Mouse (Mus musculus): Measurements from ENCODE around the gene 2510009E07Rik.

DNA sequence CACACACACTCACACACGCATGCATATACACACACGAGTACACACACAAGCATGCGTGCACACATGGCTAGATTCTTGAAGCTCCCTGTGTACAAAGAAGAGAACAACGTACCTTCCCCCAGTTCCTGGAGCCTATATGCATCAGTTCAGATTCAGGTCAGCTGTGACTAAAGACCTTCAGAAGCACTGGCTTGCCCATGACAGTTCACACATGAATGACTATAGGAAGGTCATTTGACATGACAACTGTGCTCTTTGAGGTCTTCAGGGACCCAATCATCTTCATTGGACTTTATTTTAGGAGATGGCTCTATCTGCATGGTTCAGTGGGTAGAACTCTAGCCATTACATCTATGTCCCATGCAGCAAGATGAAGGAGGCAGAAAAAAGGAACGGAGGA, 48.4 kb upstream of the 2510009E07Rik start:
- TF ChIP-seq EP300 (IDR thresholded peaks at IDR 0.05; ENCODE audit: low read length) (no peak), CTCF (conservative IDR thresholded peaks at IDR 0.05 in 1 of 2, IDR thresholded peaks at IDR 0.05 in 1 of 2; ENCODE audit: low read depth in 2 of 2, low read length in 2 of 2) (no peak), TBP (conservative IDR thresholded peaks at IDR 0.05; ENCODE audit: low read depth, low read length) (no peak)
